Mouse (Mus musculus): ENCODE results near the gene Ppy. TPM values are rescaled to one million over a fixed set of nuclear protein-coding genes. Genes with fewer than 3 reads are reported as not detected.

Gene Ppy
- polyA plus RNA-seq, 1 experiment from 2014 or later: not detected

DNA sequence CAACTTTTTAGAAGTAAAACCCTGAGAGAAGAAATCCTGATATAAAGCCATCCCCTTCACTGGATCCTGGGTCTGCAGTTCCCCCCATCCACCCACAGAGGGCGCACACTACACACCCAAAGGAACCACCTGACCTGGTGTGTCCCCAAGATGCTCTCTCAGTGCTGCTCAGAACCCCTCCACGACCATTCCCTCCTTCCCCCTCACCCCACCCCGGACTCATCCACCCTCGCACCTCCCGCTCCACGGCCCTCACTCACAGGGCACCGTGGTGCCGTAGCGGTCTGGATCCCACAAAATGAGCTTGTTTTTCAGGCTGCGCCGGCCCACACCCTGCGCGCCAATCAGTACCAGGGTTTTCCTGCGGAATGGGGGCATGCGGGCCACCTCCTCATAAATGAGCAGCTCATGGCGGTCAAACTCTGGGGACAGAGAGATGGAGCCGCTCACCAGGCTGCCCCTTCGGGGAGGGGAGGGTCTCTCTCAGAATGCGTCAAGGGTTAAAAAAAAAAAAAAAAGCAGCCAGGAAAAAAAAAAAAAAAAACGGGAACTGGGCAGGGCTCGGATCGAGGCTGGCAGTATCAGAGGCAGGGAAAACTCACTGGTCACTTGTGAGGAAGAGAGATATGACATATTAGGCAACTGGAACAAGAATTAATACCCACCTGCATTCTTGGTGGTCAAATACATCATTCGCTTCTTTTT lies 39.7 kb downstream of the Ppy start:
- Histone ChIP-seq H3K4me2 (peak overlapping the region; percentile 92), H3K27me3 (peaks cover 8% of the 10 kb centered on the region), H3K27ac (no peak overlapping the region), H3K9ac (peak overlapping the region; percentile 39; the same call in 1 of the 2 replicates), H3K9me3 (replicated peaks) (no peaks in the 10 kb centered on the region), H3K36me3 (peaks cover 26% of the 10 kb centered on the region; the same call in 1 of the 2 replicates), H3K4me3 (replicated peaks) (peak overlapping the region; percentile 45), H3K4me1 (peaks cover 9% of the 10 kb centered on the region)
- WGBS: 3% methylated on average over 23 of the region's 23 CpGs
- ATAC-seq (replicated peaks; ENCODE audit: low FRiP score): peak; percentile 55; the same call in 1 of the 2 replicates

DNA sequence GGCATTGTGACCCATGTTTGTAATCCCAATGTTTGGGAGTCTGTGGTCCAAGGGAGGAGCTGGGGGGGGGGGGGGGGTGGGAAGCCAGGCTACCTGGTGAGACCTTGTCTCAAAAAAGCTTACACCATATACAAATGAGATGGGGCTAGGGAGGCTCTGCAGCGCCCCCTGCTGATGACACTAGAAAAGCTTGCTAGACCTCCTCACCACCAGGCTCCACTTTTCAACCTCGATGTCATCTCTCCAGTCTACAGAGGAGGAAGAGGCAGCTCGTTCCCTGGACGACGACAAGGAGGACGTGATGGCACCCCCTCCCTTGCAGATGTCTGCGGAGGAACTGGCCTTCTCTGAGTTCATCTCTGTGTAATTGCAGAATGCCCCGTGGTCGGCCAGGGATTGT lies 47.3 kb downstream of the Ppy start:
- H3K36me3 ChIP-seq: 0 out of 2 replicates have a peak, but pooled peaks cover 2% of the 10 kb centered on the region
- H3K9ac ChIP-seq: no peak overlapping the region
- no peak overlapping the region for H3K27ac ChIP-seq
- H3K4me1 ChIP-seq: peaks cover 35% of the 10 kb centered on the region
- H3K27me3 ChIP-seq: no peaks in the 10 kb centered on the region
- H3K4me2 ChIP-seq: no peak overlapping the region
- H3K4me3 ChIP-seq (replicated peaks): no peak overlapping the region
- WGBS: 28% methylated on average over 9 of the region's 9 CpGs
- ATAC-seq (replicated peaks; ENCODE audit: low FRiP score): no peak
- no peaks in the 10 kb centered on the region for H3K9me3 ChIP-seq (replicated peaks)

DNA sequence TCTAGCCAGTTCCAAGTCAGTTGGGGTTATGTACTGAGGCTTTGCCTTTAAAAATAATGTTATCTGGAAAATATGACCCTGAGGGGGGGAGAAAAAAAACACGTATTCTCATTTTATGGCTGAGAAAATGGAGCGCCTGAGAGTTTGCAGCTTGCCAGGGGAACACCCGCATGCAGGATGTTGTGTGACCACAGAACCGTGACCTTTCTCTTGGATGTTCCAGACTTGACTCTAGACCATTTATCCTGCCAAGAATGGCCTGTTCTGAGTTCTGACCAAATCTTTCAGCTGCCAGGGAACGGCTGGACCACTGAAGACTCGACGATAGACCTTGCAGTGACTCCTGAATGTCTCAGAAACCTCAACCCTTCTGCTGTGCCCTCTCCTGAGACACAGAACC lies 47.9 kb downstream of the Ppy start:
- Histone ChIP-seq H3K4me2 (no peak overlapping the region), H3K9me3 (replicated peaks) (no peaks in the 10 kb centered on the region), H3K4me3 (replicated peaks) (no peak overlapping the region), H3K9ac (no peak overlapping the region), H3K27ac (no peak overlapping the region), H3K4me1 (peaks cover 35% of the 10 kb centered on the region), H3K27me3 (no peaks in the 10 kb centered on the region), H3K36me3 (no peaks in the 10 kb centered on the region)
- 33% methylated on average over 7 of the region's 7 CpGs for WGBS
- no peak for ATAC-seq (replicated peaks; ENCODE audit: low FRiP score)

DNA sequence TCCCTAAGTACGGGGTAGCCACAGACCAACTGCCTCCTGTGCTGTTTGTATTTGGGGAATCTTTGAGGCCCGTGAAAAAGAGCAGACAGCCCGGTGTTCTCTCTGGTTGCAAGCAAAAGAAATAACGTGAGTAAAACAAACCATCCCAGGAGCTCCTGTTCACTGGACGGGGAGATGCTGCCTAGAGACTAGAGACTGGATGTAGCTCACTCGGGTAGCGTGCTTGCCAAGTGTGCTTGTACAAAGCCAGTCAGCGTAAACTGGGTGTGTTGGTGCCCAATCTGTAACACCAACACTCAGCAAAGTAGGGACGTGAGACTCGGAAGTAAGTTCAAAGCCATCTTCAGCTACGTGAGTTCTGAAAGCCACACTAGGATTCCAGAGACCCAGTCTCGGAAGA lies 48.4 kb downstream of the Ppy start:
- Histone ChIP-seq H3K4me1 (peaks cover 35% of the 10 kb centered on the region), H3K36me3 (no peaks in the 10 kb centered on the region), H3K27ac (peak overlapping the region; percentile 16; the same call in 1 of the 2 replicates), H3K27me3 (no peaks in the 10 kb centered on the region), H3K4me2 (no peak overlapping the region), H3K4me3 (replicated peaks) (no peak overlapping the region), H3K9me3 (replicated peaks) (no peaks in the 10 kb centered on the region), H3K9ac (no peak overlapping the region)
- no peak for ATAC-seq (replicated peaks; ENCODE audit: low FRiP score)
- WGBS: 83% methylated on average over 12 of the region's 12 CpGs

DNA sequence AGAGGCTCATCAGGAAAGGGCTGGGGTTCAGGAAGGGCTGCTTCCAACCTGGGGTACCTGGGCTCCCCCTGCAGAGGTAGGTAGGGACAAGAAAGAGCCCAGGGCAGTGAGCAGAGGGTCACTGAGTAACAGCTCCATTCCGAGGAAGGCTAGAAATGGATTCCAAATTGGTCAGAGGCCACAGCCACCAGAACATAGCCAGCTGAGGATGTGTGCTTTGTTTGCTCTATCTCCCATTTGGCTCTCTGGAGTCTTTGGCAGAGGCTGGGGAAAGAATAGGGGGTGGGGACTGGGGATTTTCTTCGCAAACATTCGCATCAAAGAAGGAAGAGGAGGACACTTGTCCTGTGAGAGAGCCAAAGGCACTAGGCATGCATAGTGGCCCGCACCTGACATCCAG lies 49.2 kb downstream of the Ppy start:
- no peak for ATAC-seq (replicated peaks; ENCODE audit: low FRiP score)
- peaks cover 35% of the 10 kb centered on the region for H3K4me1 ChIP-seq
- H3K36me3 ChIP-seq: no peaks in the 10 kb centered on the region
- no peaks in the 10 kb centered on the region for H3K9me3 ChIP-seq (replicated peaks)
- H3K27me3 ChIP-seq: no peaks in the 10 kb centered on the region
- H3K9ac ChIP-seq: no peak overlapping the region
- H3K27ac ChIP-seq: peak overlapping the region; percentile 16; the same call in 1 of the 2 replicates
- 0 out of 2 replicates have a peak overlapping the region, but pooled peaks have one; percentile 17 for H3K4me2 ChIP-seq
- WGBS: 59% methylated on average over 4 of the region's 4 CpGs
- H3K4me3 ChIP-seq (replicated peaks): no peak overlapping the region

DNA sequence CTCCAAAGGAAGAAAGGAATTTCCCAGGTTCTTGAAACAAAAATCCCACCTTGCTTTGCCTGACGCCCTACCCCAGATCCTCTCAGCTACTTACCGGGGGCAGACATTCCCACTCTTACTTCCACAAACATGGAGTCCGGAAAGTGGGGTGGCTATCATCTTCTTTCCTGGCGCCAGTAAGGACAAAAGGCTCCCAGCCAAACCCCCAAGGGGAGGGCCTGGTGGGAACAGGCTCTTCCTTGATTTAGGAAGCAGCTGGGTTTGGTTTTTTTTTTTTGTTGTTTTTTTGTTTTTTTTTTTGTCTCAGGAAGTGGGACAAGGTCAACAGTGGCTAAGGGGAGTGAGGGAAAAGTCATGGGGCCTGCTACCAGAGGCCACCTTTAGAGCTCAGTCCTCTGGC lies 49.6 kb downstream of the Ppy start:
- Histone ChIP-seq H3K27ac (peak overlapping the region; percentile 45), H3K36me3 (no peaks in the 10 kb centered on the region), H3K9me3 (replicated peaks) (no peaks in the 10 kb centered on the region), H3K27me3 (no peaks in the 10 kb centered on the region), H3K9ac (no peak overlapping the region), H3K4me1 (peaks cover 35% of the 10 kb centered on the region), H3K4me2 (0 out of 2 replicates have a peak overlapping the region, but pooled peaks have one; percentile 17), H3K4me3 (replicated peaks) (no peak overlapping the region)
- 44% methylated on average over 4 of the region's 4 CpGs for WGBS
- no peak for ATAC-seq (replicated peaks; ENCODE audit: low FRiP score)

Other genes starting within 250 kb of the Ppy start
- 13.6 and 15.4 TPM in 2 replicates for gene Meox1, start 206.9 kb downstream of the Ppy start, polyA plus RNA-seq (2015; fragmentation: Nextera tagmentation; extraction: Ambion mirVana)
- gene Sost, start 134.3 kb downstream of the Ppy start, polyA plus RNA-seq (2015; fragmentation: Nextera tagmentation; extraction: Ambion mirVana): 0.83 and 1.4 TPM in 2 replicates
- gene Cfap97d1, start 117.0 kb downstream of the Ppy start, polyA plus RNA-seq (2015; fragmentation: Nextera tagmentation; extraction: Ambion mirVana): not detected in 2 replicates
- gene Dusp3, start 114.3 kb downstream of the Ppy start, polyA plus RNA-seq (2015; fragmentation: Nextera tagmentation; extraction: Ambion mirVana): 32.8 and 33.8 TPM in 2 replicates
- gene Mpp3, start 72.9 kb downstream of the Ppy start, polyA plus RNA-seq (2015; fragmentation: Nextera tagmentation; extraction: Ambion mirVana): 7.8 and 11.0 TPM in 2 replicates
- 0.82 and 1.1 TPM in 2 replicates for gene Cd300lg, start 59.8 kb downstream of the Ppy start, polyA plus RNA-seq (2015; fragmentation: Nextera tagmentation; extraction: Ambion mirVana)
- 14.0 and 14.2 TPM in 2 replicates for gene Mpp2, start 12.8 kb downstream of the Ppy start, polyA plus RNA-seq (2015; fragmentation: Nextera tagmentation; extraction: Ambion mirVana)
- gene Pyy, start 6.5 kb upstream of the Ppy start, polyA plus RNA-seq (2015; fragmentation: Nextera tagmentation; extraction: Ambion mirVana): 3.6 TPM in 1 of 2 replicates, not detected in the other
- gene Nags, start 44.2 kb upstream of the Ppy start, polyA plus RNA-seq (2015; fragmentation: Nextera tagmentation; extraction: Ambion mirVana): 0.19 and 0.33 TPM in 2 replicates
- 35.3 and 36.5 TPM in 2 replicates for gene Tmem101, start 55.1 kb upstream of the Ppy start, polyA plus RNA-seq (2015; fragmentation: Nextera tagmentation; extraction: Ambion mirVana)
- 122 and 135 TPM in 2 replicates for gene Lsm12, start 84.0 kb upstream of the Ppy start, polyA plus RNA-seq (2015; fragmentation: Nextera tagmentation; extraction: Ambion mirVana)
- 39.7 and 43.4 TPM in 2 replicates for gene G6pc3, start 88.3 kb upstream of the Ppy start, polyA plus RNA-seq (2015; fragmentation: Nextera tagmentation; extraction: Ambion mirVana)
- gene Hdac5, start 128.8 kb upstream of the Ppy start, polyA plus RNA-seq (2015; fragmentation: Nextera tagmentation; extraction: Ambion mirVana): 47.4 and 48.4 TPM in 2 replicates
- gene BC030867, start 147.6 kb upstream of the Ppy start, polyA plus RNA-seq (2015; fragmentation: Nextera tagmentation; extraction: Ambion mirVana): 18.1 and 22.2 TPM in 2 replicates
- 0.10 and 0.13 TPM in 2 replicates for gene Asb16, start 167.4 kb upstream of the Ppy start, polyA plus RNA-seq (2015; fragmentation: Nextera tagmentation; extraction: Ambion mirVana)
- gene Tmub2, start 183.6 kb upstream of the Ppy start, polyA plus RNA-seq (2015; fragmentation: Nextera tagmentation; extraction: Ambion mirVana): 48.9 and 57.9 TPM in 2 replicates
- gene Atxn7l3, start 195.3 kb upstream of the Ppy start, polyA plus RNA-seq (2015; fragmentation: Nextera tagmentation; extraction: Ambion mirVana): 12.3 and 14.0 TPM in 2 replicates
- 95.3 and 100 TPM in 2 replicates for gene Ubtf, start 218.4 kb upstream of the Ppy start, polyA plus RNA-seq (2015; fragmentation: Nextera tagmentation; extraction: Ambion mirVana)

All from kidney, embryonic 15.5 days (tissue).